Mouse (Mus musculus) brain, embryonic 18.5 days (tissue): ENCODE results near the gene Pnmt.

Source experiments
- DNase-seq: peaks from one replicate; pipeline ENCODE4 v3.0.0-alpha.2; 2012; ENCODE audit warnings: low read depth, low spot score

Gene Pnmt

GRCm38 (mm10) chr11:98384216-98384615 is 2.0 kb upstream of the Pnmt start:
- no peak for DNase-seq

- DNase-seq, result no peak
Measured at GRCm38 (mm10) chr11:98384721-98385637, 1.3 kb upstream of the Pnmt start.

DNA sequence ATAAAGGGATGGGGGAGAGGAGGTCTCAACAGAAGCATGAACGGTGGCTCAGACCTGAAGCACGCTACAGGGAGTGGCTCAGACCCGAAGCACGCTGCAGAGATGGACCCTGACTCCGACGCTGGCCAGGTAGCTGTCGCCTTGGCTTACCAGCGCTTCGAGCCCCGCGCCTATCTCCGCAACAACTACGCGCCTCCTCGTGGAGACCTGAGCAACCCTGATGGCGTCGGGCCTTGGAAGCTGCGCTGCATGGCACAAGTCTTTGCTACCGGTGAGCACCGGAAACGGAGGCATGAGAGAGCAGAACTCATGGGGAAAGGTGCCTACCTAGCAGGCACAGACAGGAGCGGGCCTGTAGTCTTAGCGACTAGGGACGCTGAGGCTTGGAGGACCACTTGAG is 346 bp downstream of the Pnmt start:
- DNase-seq, result no peak

- DNase-seq, result no peak
Measured at GRCm38 (mm10) chr11:98387056-98387577, 867 bp downstream of the Pnmt start.

- no peak for DNase-seq
Measured at GRCm38 (mm10) chr11:98388282-98388681, 2.0 kb downstream of the Pnmt start.

- no peak for DNase-seq
Measured at GRCm38 (mm10) chr11:98389221-98389780, 3.1 kb downstream of the Pnmt start.

- DNase-seq, result no peak
Measured at GRCm38 (mm10) chr11:98390141-98390540, 3.9 kb downstream of the Pnmt start.

GRCm38 (mm10) chr11:98392034-98392433 is 5.8 kb downstream of the Pnmt start:
- no peak for DNase-seq

GRCm38 (mm10) chr11:98392645-98393044 is 6.4 kb downstream of the Pnmt start:
- no peak for DNase-seq

GRCm38 (mm10) chr11:98393317-98393716 is 7.1 kb downstream of the Pnmt start:
- no peak for DNase-seq

DNA sequence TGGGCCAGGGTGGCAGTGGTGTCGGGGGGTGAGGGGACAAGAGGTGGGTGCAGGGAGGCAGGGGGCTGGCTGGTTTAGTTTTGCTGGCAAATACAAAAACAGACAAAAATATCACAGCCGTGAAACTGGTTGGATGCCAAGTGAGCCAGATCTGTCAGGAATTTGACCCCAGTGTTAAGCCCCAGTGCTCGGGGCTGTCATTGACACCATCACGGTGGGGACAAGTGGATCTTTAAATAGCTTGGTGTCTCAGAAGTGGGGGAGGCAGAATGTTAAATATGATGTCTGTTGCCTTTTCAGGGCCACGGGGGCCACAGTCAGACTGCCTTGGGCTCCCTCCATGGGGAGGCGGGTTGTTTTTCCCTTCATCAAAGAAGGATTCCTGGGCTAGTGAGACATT is 8.1 kb downstream of the Pnmt start:
- no peak for DNase-seq

DNA sequence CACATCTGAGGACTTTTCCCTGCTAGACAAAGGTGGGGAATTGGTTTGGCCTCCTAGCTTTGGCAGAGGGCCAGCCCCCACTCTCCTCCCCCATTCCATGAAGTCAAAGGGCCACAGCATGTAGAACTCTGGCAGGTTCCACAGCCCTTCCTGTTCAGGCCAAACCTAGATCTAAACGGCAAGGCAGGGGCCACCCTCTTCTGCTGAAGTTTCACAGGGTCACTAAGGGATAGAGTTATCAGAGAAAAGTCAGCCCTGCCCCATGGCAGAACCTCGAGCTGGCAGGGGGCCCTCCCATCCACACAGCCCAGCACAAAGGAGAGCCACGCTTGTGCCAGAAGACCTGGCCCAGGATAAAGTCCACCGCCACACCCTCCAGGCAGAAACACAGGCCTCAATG is 8.8 kb downstream of the Pnmt start:
- no peak for DNase-seq

GRCm38 (mm10) chr11:98397946-98398345 is 11.7 kb downstream of the Pnmt start:
- no peak for DNase-seq

DNA sequence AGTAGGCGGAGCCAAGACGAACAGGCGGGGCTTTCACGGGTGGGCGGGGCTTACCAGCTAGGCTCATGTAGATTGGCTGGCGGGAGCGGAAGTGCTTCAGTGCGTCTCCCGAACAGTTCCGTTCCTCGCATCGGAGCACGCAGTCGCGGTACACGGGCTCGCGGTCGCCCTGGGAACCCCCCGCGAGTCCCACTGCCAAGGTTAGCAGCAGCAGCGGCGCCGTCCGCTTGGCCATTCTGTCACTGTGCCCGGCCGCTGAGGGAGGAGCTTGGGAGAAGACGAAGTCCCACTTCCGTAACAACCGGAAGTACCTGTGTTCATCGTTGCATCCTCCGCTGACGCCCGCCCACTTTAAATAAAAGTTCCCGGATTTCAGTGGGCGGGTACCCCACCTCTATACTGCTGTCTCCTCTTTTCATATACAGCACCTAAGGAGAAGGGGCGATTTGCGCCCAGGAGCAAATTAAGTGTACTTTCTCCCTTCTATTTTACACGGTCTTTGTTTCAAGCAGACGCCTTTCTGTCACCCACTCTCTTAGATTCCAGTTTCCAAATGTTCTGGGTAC is 14.0 kb downstream of the Pnmt start, which contains the start of gene Pgap3:
Gene Pgap3 (minus strand): TSS at position 330 of the 566 bp plus-strand sequence.
- peak; percentile 81 for DNase-seq

GRCm38 (mm10) chr11:98400816-98401215 is 14.6 kb downstream of the Pnmt start:
- DNase-seq, result no peak

DNA sequence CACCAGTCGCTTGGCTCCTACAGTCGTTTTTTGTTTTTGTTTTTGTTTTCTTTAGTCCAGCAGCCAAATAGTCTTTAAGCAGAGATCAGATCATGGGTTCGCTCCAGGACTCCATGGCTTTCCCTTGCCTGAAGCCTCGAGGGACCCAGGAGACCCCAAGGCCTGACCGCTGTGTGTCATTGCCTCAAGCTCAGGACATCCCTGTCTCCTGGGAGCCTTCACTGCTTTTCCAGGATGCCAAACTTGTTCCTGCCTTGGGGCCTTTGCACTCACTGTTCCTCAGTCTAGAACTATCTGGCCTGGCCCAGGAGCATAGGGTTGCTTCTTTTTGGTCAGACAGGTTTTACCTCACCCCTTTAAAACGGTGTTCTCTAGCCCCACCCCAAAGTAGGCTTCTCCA is 20.4 kb downstream of the Pnmt start:
- no peak for DNase-seq

- no peak for DNase-seq
Measured at GRCm38 (mm10) chr11:98408872-98409271, 22.6 kb downstream of the Pnmt start.

- no peak for DNase-seq
Measured at GRCm38 (mm10) chr11:98409341-98409822, 23.1 kb downstream of the Pnmt start.

DNA sequence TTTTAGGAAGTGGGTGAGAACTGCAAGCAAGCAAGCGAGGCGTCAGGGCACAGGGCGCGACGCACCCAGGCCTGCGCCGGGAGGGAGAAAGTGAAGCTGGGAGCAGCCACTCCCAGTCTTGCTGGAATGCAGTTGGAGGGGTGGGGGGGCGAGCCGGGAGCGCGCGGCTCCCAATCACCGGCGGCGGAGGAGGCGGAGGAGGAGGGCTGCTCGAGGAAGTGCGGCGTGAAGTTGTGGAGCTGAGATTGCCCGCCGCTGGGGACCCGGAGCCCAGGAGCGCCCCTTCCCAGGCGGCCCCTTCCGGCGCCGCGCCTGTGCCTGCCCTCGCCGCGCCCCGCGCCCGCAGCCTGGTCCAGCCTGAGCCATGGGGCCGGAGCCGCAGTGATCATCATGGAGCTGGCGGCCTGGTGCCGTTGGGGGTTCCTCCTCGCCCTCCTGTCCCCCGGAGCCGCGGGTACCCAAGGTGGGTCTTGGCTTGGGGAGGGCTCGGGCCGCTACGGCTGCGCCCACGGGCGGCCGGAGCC is 26.1 kb downstream of the Pnmt start, which contains the start of gene Erbb2:
Gene Erbb2 (plus strand): TSS at position 198 of the 524 bp plus-strand sequence.
- no peak for DNase-seq

GRCm38 (mm10) chr11:98412797-98413301 is 26.6 kb downstream of the Pnmt start:
- no peak for DNase-seq

DNA sequence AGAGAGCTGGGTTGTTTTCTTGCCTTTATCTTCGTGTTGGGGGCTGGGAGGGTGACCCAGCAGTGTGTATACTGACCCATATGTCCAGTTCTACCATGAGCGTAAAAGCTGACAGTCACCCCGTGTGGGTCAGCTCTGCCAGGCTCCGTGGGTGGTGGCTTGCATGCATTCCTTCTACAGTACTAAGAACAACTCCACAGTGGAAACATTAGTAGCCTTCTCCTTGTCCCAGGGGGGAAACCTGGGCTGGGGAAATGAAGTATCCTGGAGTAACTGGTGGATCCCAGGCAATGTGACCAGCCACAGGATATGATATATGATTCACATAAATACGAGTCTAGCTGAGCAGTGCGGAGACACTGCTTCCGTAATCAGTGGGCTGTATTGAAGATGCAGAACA is 27.5 kb downstream of the Pnmt start:
- DNase-seq, result no peak

GRCm38 (mm10) chr11:98414162-98414561 is 27.9 kb downstream of the Pnmt start:
- DNase-seq, result no peak
